Mouse (Mus musculus) liver, adult 2 months (tissue): ENCODE results near the gene Unc13d.

Experiments used
- CTCF ChIP-seq: fragments of 200-500 bp; IDR thresholded peaks from 2 replicates; pipeline ENCODE4 v1.5.1; 2011; ENCODE audit warnings: low read depth, low read length, control low read depth
- POLR2A ChIP-seq: fragments of 200-500 bp; IDR thresholded peaks from 2 replicates; pipeline ENCODE4 v1.6.1; 2011; ENCODE audit warnings: low read length, control low read depth; ENCODE audit not compliant: insufficient read depth; ENCODE audit errors: extremely low read depth

- no peak for TF ChIP-seq CTCF
- no peak for TF ChIP-seq POLR2A
Observed at GRCm38 (mm10) chr11:116107777-116108285, 30.1 kb upstream of the Unc13d start.
